Mouse (Mus musculus) left cerebral cortex, adult 6 months (tissue): Measurements from ENCODE around the gene Nkapl. TPM values are rescaled to one million over a fixed set of nuclear protein-coding genes. Genes with fewer than 3 reads are reported as not detected.

Experiments used
- long read RNA-seq, 2 experiments: library from polyadenylated mRNA; unstranded; transcript quantifications; one replicate each; pipeline ENCODE4 v2.0.0; 2019 to 2020
- polyA plus RNA-seq: library from polyadenylated mRNA; unstranded; fragments of <200 nt; fragmentation: Nextera tagmentation; gene quantifications from 2 replicates; pipeline ENCODE4 v1.2.3, GENCODE M21; 2021

Gene Nkapl
- polyA plus RNA-seq = 1.5 TPM in 2 replicates
- long read RNA-seq, experiment 1 = 0 reads
- long read RNA-seq, experiment 2, partial matches to known transcripts = 0 of 2 reads
- long read RNA-seq, experiment 2, other reads (novel, unspliced or antisense) = 0 of 2 reads

DNA sequence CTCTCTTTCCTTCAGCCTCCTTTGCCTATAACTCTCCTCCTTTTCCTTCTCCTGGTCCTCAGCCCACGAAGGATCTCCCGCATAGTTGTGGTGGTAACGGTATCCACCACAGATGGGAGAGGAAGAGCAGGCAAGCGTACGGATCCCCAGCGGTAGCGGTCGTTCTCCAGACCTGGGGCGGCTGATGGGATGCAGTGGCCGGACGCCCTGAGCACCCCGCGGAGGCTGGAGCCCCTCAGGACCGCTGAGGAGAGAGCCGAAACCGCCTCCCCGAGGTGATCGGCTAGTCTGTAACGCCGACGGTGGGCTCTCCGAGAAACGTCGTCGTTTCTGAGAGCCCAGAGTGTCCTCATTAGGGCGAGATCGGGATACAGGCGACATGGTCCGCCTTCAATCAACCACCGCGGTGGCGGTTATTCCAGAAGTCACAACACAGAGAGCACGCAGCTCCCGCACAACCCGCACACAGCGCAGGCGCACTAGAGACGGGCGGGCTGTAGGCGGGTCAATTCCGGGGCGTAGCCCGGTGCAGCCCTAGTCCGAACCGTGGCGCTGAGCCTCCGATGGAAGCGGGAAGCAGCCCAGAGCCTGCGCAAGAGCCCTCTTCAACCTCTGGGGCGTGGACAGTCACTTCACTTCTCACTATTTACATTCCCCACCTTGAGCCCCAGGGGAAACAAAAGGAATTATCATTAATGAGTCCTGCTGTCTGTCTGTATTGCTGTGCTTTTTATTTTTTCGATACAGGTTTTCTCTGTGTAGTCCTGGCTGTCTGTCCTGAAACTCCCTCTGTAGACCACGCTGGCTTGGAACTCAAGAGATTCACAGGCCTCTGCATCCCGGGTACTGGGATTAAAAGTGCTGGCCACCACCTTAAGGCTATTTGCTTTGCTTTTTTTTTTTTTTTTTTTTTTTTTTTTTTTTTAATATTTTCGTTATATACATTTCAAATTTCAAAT lies at the start of gene Nkapl:
Gene Nkapl (minus strand): TSS at position 449 of the 959 bp plus-strand sequence.

DNA sequence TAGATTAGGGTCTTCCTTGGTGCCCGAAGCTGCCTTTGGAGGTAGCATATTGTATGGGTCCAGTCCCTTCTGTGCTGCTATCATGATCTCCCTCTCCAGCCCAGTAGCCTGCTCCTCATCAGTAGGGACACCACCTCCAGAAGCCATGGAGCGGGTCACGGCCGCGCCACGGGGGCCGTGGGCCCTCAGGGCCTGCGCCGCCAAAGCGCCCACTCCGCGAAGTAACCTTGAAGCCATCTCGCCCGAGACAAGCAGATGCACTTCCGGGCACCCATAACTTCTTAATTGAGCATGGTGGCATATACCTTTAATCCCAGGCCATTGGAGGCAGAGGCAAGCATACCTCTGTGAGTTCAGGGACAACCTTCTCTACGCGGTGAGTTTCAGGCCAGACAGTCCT lies 32.9 kb upstream of the Nkapl start, which contains the start of gene Gm11273:
Gene Gm11273 (minus strand): TSS at position 237 of the 400 bp plus-strand sequence.

DNA sequence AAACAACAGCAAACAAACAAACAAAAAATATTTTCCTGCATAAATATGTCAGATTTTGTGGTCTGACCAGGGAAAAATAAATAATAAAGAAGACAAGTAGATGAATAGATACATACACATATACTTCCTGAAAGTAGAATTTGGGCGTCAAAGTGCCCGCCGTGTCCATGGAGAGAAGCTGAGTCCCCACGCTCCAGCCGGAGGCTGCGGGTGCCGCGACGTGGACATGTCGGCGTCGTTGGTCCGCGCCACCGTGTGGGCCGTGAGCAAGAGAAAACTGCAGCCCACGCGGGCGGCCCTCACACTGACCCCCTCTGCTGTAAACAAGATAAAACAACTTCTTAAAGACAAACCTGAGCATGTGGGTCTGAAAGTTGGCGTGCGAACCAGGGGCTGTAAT lies 26.8 kb upstream of the Nkapl start, which contains the start of gene AK157302:
Gene AK157302 (plus strand): TSS at position 144 of the 400 bp plus-strand sequence.

DNA sequence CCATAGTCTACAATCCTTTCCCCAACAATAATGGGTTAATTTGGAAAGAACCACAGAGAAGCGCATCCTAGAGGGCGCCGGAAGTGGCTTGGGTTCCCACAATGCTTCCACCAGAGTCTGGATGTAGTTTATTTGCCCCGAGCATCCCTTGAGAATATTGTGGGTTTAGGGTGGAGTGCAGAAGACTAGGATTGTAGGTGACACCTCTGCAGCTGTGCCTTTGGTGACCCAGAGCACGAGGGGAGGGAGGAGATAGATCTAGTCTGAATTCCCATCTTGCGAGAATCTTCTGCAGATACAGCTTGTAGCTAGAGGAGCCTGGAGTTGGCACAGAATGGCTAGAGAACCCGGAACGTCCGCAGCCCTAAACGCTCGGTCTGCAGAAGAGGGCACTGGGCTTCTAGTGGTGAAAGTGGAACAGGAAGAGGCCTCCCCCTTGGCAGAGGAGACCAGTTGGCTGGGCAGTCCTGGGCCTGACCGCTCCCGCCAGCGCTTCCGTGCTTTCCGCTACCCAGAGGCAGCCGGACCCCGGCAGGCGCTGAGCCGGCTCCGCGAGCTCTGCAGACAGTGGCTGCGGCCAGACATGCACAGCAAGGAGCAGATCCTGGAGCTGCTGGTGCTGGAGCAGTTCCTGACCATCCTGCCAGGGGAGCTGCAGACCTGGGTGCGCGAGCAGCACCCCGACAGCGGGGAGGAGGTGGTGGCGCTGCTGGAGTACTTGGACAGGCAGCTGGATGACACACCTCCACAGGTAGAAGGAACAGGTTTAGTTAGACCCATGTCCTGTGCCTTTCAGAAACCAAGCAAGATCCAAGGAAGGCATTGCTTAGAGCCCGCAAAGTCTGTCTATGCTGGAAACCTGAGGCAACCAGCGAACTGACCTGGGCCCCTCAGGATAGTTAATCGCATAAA lies 10.7 kb upstream of the Nkapl start, which contains the start of the genes Zkscan4 and Gm10065:
Gene Zkscan4 (plus strand): TSS at position 149 of the 912 bp plus-strand sequence.
Gene Gm10065 (minus strand): TSS at position 683 of the 912 bp plus-strand sequence.

DNA sequence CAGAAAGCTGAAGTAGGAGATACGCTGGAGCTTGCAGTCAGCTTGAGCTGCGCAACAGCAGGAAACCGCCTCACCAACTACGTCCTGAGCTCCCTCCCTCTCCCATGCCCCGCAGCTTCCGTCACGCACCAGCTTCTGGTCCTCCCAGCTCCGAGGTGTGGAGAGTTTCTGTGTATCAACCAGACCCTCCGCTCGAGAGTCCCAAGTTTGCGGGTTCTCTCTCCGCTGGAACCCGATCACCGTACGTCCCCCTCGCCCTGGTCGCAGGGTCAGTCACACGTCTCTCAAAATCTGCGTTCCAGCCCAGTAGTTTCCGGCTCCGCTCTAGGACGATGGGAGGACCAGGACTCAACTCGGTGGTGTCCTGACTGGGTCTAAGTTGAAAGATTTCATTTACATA lies 14.9 kb downstream of the Nkapl start, which contains the start of gene Zscan26:
Gene Zscan26 (minus strand): TSS at position 282 of the 400 bp plus-strand sequence.

DNA sequence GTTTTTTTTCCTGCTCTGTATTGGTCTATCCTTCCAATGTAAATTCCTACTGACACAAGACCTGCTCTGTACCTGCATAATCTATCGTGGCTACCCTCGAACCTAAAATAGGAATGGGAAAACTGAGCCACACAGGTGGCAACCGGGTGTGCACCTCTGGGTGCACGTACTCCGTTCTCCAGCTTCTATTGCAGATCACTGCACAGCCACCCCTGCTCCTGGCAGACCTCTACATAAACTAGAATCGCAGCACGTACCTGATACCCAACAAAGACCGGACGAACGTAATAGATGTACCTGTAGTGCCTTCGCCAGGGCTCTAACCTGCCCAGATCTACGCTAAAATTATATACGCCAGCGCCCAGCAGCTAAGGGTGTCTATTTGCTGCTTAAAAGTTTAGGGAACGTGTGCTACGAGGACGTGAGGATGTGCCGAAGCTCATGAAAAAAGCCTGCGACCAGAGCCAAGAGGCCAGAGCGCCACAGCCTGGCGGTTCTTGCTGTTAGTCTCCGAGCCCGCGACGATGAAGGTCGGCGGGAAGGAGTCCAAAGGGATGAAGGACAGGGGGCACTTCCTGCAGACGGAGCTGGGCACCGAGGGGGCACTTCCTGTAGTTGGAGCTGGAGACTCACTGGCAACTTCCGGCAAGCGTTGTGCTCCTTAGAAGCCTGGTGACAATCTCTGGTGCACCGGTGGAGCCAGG lies 27.7 kb downstream of the Nkapl start, which contains the start of gene Pgbd1:
Gene Pgbd1 (minus strand): TSS at position 556 of the 704 bp plus-strand sequence.

Other genes with a start within 250 kb of the Nkapl start
- not detected in 2 replicates for gene Gpx5, start 175.8 kb downstream of the Nkapl start, polyA plus RNA-seq
- 1.8 TPM in 2 replicates for gene Gpx6, start 156.4 kb downstream of the Nkapl start, polyA plus RNA-seq
- not detected in 2 replicates for gene Olfr1367, start 121.6 kb downstream of the Nkapl start, polyA plus RNA-seq
- 5.0 and 5.1 TPM in 2 replicates for gene Zscan12, start 105.7 kb downstream of the Nkapl start, polyA plus RNA-seq
- gene Zkscan3, start 65.8 kb downstream of the Nkapl start, polyA plus RNA-seq = 11.1 and 12.4 TPM in 2 replicates
- gene Pgbd1, start 27.5 kb downstream of the Nkapl start, polyA plus RNA-seq = 1.2 TPM in 2 replicates
- 52.8 and 74.6 TPM in 2 replicates for gene Zscan26, start 14.8 kb downstream of the Nkapl start, polyA plus RNA-seq
- 3.1 and 3.4 TPM in 2 replicates for gene Zkscan4, start 10.4 kb upstream of the Nkapl start, polyA plus RNA-seq
- gene Gm10065, start 10.9 kb upstream of the Nkapl start, polyA plus RNA-seq = 3.9 TPM in 1 of 2 replicates, not detected in the other
- 1.5 and 2.0 TPM in 2 replicates for gene AK157302, start 26.7 kb upstream of the Nkapl start, polyA plus RNA-seq
- gene Gm11273, start 32.9 kb upstream of the Nkapl start, polyA plus RNA-seq = 13.2 and 14.1 TPM in 2 replicates
- gene Zkscan8, start 62.6 kb upstream of the Nkapl start, polyA plus RNA-seq = 3.0 and 3.3 TPM in 2 replicates
- 0.09 TPM in 1 of 2 replicates, not detected in the other for gene Olfr1366, start 74.3 kb upstream of the Nkapl start, polyA plus RNA-seq
- gene Olfr1535, start 91.4 kb upstream of the Nkapl start, polyA plus RNA-seq = 0.06 TPM in 1 of 2 replicates, not detected in the other
- gene Olfr1364, start 113.2 kb upstream of the Nkapl start, polyA plus RNA-seq = not detected in 2 replicates
- not detected in 2 replicates for gene Olfr1362, start 145.5 kb upstream of the Nkapl start, polyA plus RNA-seq
- not detected in 2 replicates for gene Olfr11, start 174.0 kb upstream of the Nkapl start, polyA plus RNA-seq
- gene Olfr1361, start 194.9 kb upstream of the Nkapl start, polyA plus RNA-seq = not detected in 2 replicates
- not detected in 2 replicates for gene Olfr1360, start 208.9 kb upstream of the Nkapl start, polyA plus RNA-seq
- gene Olfr1359, start 229.6 kb upstream of the Nkapl start, polyA plus RNA-seq = not detected in 2 replicates
- not detected in 2 replicates for gene Hist1h2bl, start 247.6 kb upstream of the Nkapl start, polyA plus RNA-seq
- not detected in 2 replicates for gene Hist1h2ai, start 247.9 kb upstream of the Nkapl start, polyA plus RNA-seq
- gene Hist1h3h, start 249.2 kb upstream of the Nkapl start, polyA plus RNA-seq = not detected in 2 replicates